Mouse (Mus musculus): ENCODE measurements at regions not wholly inside any gene's neighbourhood (a gene's known extent, or its start where the extent isn't known, plus 50 kb on each side); places are given as distances from the start of the nearest gene placed in this dataset.

DNA sequence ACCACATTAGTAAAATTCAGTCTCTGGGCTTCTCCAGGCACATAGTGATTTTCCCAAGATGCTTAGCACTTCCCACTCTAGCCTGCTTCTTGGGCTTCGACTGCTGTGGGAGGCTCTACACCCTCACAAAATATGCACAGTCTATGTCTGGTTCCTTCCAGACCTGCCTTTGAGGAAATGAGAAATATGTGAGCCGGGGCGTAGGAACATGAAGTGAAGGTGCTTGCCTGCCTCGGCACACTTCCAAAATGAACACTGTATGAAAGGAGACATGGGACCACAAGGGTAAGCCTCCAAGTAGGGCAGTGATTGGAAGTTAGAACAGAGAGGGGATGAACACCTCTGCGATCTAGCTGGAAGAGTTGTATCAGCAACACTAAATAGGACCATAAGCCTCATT is 54.5 kb downstream of the Gm10260 start:
- peak; percentile 10 to 24 for DNase-seq (ENCODE audit: extremely low spot score in 1 of 2, low spot score in 1 of 2)

DNA sequence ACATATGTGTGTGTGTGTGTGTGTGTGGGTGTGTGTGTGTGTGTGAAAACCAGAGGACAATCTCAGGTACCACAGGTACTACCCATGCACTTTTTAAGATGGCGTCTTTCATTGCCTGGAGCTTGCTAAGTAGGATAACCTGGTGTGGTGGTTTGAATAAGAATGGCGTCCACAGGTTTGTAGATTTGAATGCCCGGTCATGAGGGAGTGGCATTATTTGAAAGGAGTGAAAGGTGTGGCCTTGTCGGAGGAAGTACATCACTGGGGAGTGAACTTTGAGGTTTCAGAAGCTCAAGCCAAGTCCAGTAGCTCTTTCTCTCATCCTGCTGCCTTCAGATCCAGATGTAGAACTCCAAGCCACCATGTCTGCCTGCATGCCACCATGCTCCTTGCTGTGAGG is 55.9 kb downstream of the Gm10260 start:
- no peak for DNase-seq (ENCODE audit: extremely low spot score in 1 of 2, low spot score in 1 of 2)

DNA sequence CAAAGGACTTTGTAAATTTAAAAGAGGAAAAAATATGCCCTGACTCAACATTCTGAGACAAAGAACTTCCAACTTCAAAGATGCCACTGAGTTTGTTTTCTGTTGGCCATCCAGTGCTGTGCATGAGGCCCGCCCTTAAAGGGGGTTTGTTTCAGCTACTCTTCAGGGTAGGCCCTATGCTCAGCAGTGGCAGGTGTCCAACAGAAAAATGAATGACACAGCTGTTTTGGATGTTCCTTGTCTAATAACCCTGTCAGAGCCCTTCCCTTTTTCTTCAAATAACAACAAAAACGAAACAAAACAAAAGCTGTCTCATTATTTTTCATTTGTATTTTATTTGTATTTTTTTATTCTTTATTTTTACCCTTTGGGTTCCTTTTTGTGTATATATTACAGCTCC is 61.5 kb downstream of the Gm10260 start:
- no peak for DNase-seq (ENCODE audit: extremely low spot score in 1 of 2, low spot score in 1 of 2)

DNA sequence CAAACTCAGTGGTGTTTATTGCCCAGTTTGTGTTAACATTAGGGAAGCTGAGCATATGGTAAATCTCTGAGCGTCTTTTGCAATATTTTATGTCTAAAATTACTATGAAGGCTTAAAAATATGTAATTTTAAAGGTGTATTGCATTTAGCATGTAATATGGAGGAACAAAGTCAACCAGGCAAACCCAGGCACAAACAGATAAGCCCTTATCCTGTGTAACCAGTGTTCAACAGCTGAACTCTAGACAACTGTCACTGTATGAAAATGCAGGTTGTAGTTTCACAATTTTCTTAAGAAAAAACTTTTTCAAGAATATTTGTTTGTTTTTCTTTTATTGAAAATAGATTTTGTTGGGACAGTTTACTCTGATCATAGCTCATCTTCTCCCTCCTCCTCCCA is 62.1 kb downstream of the Gm10260 start:
- no peak for DNase-seq (ENCODE audit: extremely low spot score in 1 of 2, low spot score in 1 of 2)

DNA sequence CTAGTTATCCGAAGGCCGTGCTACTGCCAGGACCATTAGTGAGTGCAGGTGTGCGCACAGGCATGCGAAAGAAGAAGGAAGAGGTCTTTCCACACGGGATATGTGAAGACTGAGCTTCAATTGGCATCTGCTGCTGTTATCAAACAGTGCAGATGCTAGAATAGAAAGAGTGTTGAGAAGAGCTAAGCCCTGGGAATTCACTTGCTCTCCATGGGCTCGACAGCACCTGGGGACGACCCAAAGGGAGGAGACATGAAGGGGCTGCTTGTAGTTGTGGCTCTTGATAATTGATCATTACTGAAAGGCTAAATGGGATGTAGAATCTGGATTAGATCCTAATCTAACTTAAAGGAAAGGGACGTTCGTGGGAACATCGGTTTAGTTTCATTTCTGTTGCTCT is 63.2 kb downstream of the Gm10260 start:
- DNase-seq (ENCODE audit: extremely low spot score in 1 of 2, low spot score in 1 of 2) = no peak

DNA sequence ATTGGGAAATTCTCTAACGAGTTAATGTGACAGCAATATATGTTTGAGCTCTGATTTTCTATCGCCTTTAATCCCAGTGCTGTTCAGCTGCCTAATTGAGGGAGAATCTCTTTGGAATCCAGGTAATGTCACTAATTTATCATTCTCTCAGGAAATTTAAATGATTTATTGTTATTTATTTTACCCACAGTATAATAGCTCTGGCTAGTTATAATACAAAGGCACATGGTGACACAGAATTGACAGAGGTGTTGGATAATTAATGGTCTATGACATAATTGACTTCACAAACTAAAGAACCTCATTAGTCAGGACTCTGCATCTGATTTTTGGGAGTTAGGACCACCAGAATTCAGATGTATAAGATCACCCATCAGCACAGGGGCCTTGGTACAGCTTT is 65.4 kb downstream of the Gm10260 start:
- no peak for DNase-seq (ENCODE audit: extremely low spot score in 1 of 2, low spot score in 1 of 2)

DNA sequence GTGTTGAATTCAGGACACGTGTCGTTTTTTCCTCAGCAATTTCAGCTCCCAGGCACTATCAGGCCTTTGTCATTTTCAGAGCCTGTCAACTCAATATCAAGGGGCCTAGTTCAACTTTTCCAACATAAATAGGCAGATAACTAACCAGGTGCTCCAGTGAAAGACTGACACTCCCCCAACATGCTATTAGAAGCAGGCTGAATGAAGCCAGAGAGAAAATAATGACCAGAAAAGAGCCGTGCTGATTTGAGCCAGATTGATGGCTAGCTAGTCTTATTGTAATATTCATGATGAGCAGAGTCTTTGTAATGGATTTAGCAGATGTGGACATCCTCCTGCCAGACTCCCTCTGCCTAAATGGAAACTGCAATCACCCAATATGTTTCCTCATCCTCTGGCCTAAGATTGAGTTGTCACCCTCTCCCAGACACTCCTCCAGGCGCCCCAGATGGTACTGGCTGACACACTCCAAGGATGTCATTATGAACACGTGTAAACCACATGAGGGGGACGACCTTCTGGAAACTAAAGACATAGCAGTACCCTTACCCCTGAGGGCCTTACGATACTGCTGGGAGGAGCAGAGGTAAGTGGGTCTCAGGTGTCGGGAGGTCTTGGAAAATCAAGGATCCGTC is 66.0 kb downstream of the Gm10260 start:
- DNase-seq (ENCODE audit: extremely low spot score in 1 of 2, low spot score in 1 of 2) = no peak

DNA sequence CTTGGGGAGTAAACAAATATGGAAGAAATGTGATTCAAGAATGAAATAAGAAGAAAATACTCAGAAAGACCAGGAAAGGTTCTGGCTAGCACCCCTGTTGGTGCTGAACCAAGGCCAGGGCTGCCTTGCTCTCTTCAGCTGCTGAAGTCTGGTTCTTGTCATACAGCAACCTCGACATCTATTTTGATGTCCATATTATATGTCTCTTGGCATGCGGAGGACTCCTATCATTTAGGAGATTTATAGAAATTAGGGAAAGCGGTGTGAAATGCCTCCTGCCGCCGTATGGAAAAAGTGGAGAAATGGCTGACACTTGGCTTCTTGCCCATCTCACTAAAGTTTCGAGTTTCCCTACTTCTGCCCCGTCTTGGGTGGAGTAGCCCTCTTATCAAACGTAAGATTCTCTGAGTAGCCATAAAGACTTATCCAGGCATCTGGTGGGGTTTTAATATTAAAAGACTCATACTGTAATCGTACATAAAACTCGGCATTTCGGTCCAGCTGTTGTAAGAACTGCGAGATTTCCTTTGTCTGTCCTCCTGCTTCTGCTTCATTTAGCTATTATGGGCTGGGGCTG is 72.0 kb downstream of the Gm10260 start:
- DNase-seq (ENCODE audit: extremely low spot score in 1 of 2, low spot score in 1 of 2) = no peak

DNA sequence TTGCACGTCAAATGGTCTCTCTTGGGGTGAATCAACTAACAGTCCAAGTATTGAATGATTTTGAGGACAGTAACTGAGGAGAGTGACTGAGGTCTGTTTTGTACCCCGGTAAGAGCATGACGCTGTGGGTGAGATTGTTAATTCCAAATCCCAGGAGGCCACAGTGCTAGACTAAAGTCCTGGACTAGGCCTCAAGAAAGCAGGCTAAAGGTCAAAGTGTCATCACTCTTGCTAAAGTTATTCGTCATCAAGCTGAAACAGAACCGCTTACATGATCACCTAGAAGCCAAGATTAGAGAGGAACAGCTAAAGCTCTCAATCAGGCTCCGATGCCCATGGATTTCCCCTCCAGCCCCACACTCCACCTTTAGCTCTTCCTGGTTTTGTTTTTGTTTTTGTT is 76.6 kb downstream of the Gm10260 start:
- no peak for DNase-seq (ENCODE audit: extremely low spot score in 1 of 2, low spot score in 1 of 2)

DNA sequence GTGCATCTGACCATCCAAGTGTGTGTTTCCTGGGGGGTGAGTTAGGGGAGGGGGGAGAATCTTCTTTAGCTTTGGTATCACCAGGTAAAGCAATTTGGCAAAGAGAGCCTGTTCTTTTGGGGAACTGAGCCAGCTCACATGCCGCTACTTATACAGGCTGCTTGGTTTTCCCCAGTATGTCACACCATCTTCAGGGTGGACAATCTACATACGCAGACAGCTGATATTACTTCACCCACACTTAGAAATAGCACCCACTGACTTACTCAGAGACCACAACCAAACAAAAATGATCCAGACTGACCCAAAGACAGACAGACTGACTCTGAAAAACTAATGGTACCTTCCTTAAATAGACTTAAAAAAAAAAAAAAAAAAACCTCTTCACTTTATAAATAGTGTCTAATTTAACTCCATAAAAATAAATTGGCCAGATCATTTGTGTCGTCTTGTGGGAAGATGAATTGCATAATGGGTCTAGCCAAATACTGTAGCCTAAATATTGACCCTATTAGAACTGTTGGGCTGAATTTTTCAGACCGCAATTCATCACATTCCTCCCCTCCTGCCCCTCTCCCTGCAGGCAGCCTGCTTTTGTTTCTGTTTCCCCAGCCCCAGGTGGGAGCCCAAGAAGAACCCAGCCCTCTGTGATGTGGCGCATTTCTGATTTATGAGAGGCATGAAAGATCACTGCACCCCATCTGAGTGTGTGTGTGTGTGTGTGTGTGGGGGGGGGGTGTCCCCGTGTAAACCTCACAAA is 79.0 kb downstream of the Gm10260 start:
- DNase-seq (ENCODE audit: extremely low spot score in 1 of 2, low spot score in 1 of 2) = no peak

DNA sequence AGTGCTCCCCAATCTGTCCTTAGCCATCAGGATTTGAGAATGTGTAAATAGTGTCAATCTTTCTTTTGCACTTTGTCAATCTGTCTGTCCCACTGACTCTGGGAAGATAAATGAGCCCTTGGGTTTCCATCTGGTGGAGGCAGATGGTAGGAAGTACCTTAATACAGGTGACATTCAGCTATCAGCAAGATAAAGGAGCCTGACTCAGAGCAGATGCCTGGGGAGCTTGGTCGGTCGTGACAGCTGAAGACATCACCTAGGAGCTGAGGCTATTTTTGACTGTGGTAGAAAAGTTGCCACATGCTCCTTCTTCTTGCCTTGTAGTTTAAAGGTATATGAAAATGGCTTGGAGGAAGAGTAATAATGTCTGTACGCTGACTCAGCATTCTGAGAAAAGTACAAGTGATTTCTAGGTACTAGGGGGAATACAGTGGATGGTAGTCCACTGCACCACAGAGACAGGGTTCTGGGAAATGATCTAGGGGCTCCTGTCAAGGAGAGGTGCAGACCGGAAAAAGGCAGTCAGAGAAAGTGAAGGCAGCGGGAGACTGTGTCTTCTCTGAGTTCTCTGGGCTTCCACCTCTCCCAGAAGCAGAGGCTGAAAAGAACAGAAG is 80.0 kb downstream of the Gm10260 start:
- DNase-seq (ENCODE audit: extremely low spot score in 1 of 2, low spot score in 1 of 2) = no peak

DNA sequence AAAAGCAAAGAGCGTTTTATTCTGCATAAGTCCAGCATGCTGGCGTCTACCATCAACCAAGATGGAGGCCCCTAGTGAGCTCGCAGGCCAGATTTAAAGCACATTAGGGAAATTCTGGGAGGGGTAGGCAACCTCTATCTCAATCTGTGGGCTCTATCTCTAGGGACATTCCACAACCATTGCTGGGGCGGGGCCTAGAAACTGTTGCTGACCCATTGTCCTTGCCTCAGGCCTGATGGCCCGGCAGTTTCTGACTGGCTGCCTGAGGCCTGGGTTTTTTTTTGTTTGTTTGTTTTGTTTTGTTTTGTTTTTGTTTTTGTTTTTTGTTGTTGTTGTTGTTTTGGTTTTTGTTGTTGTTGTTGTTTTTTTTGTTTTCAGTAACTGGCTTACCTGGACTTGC is 81.4 kb downstream of the Gm10260 start:
- DNase-seq (ENCODE audit: extremely low spot score in 1 of 2, low spot score in 1 of 2) = no peak

DNA sequence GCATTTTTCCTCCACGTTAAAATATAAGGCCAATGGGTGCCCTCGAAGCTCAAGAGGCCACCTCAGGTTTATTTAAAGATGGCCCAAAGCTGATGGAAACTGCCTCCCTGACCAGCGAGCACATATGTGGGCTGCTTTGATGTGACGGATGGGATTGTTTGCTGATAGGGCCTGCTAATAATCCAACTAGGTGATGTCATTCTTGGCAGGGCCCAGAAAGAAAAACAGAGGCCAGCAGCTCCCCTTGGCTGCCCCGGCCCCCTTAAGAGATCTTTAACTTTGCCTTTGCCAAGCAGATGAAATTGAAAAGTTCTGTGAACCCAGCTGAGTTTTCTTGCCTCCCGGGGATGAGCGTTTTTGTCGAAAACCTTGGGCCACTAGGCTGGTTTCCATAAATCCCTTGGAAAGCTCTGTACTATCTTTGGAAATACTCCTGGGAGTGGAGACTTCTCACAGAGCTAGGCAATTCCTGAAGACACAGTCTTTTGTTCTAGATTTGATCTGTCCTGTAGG is 83.8 kb downstream of the Gm10260 start:
- DNase-seq (ENCODE audit: extremely low spot score in 1 of 2, low spot score in 1 of 2) = no peak

DNA sequence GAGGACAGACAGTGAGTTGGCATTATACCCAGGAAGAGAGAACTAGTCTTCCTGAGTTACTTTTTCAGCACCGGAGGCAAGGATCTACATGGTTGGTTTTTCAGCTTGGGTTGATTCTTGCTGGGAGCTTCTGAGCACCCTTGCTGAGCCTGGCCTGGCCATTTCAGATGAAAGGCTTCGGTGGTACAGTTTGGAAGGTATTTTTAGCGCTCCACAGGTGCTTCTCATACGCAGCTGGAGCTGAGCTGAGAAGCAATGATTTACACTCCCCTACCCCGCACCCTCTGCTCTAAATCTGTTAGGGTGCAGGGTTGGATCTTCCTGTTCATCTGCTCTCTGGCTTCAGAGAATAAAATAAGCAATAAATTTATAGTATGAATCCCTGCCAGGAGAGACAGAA is 87.3 kb downstream of the Gm10260 start:
- DNase-seq (ENCODE audit: extremely low spot score in 1 of 2, low spot score in 1 of 2) = no peak

DNA sequence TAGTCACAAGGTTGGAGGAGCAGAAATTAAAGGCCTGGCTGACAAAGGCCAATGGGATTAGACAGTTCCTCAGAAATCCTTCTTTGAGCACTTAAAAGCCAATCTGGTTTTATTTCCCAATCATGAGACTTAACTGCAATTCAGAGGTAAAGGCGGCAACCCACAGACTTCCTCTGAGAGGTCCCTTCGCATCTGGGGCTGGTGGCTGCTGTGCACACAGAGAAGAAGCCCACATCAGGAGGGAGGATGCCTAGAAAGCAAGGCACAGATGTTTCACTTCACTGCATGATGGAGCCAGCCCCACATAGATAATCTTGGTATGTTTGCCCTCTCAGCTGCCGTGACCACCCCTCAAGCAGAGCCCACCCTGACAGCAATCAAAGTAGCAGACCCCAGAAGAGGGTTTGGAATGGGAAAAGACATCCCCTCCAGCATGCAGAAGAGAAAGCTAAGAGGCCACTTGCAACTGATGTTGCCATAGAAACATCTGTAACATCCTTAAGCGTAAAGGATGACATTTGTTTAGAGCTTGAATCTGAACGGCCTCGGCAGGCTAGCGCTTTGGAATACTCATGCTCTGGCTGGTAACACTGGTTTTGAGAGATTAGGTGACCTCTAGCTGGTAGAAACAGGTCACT is 88.3 kb downstream of the Gm10260 start:
- DNase-seq (ENCODE audit: extremely low spot score in 1 of 2, low spot score in 1 of 2) = no peak

DNA sequence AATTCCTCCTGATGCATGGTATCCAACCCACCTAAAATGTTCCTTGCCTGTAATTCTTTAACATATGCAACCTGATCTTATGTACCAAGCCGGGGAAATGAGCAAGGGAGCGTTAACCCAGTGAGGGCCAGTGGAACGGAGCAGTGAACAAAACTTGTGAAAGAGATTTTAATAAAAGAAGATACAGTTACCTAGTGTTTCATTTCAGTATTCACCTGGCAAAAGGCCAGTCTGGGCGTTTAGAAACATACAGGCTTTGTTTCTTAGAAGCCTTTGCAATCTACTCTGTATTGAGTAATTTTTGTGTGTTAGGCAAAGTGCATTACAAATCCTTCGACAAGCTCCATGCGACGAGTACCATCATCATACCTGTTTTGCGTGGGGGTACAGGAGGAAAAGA is 91.1 kb downstream of the Gm10260 start:
- no peak for DNase-seq (ENCODE audit: extremely low spot score in 1 of 2, low spot score in 1 of 2)

DNA sequence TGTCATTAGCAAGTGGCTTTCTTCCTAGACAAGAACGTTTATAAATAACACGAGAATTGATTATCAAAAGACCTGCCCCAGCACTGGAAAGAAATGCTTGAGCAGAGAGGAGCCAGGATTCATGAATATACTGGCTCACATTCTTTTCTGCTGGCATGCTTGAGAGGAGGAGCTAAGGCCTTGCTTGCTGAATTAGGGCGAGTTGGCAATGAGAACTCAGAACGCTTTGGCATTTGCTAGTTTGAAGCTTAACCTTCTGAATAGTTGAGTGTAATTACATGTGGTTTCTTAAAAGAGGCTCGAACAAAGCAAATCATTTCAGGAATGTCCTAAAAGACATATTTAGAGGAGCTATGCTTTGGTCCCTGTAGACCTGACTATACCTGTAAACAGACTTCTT is 91.5 kb downstream of the Gm10260 start:
- no peak for DNase-seq (ENCODE audit: extremely low spot score in 1 of 2, low spot score in 1 of 2)

DNA sequence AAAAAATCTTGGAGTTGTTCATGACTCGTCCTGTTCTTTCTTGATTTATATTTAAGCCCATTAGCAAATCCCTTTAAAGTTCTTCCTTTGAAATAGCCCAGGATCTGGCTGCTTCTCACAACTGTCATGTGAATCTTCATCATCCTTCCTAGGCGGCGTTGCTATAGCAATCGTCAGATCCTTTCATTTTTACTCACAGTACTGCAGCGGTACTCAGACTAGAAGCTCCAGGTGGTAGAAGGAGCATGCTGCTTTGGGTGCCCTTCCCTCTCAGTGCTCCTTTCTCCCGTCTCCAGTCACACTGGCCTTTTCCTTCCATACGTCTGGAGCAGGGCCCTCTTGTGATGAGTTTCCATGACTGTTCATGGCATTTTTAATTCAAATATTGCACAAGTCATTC is 93.1 kb downstream of the Gm10260 start:
- no peak for DNase-seq (ENCODE audit: extremely low spot score in 1 of 2, low spot score in 1 of 2)

DNA sequence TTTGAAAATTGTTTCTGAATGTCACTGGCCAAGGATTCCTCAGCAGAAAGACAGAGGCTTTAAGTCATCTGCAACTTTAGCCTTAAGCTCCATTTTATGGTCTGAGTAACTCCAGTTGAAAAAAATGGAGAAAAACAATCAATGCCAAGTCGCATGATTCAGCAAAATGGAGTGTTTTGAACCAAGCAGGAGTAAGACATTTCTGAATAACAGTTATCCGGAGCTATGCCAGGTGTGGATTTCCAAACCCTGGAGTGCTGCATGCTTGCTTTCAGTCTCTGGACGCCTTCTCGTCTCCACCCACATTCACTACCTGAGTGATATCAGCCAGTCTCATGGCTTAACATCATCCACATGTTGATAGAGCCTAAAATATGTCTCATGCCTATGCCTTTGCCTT is 93.7 kb downstream of the Gm10260 start:
- no peak for DNase-seq (ENCODE audit: extremely low spot score in 1 of 2, low spot score in 1 of 2)

DNA sequence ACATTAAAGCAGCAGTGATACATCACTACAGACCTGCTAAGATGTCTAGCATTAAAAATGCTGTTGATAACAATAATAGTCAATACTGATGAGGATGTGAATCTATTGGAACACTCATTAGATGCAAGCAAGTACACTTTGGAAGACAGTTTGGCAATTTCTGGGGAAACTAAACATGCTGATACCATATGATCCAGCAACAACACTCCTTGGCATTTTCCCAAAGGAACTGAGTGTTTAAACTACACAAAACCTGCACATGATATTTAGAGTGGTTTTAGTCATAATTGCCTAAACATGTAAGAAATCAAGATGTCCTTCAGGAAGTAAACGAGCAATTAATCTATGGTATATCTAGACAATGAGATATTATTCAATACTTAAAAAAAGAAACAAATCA is 95.2 kb downstream of the Gm10260 start:
- DNase-seq (ENCODE audit: extremely low spot score in 1 of 2, low spot score in 1 of 2) = no peak

DNA sequence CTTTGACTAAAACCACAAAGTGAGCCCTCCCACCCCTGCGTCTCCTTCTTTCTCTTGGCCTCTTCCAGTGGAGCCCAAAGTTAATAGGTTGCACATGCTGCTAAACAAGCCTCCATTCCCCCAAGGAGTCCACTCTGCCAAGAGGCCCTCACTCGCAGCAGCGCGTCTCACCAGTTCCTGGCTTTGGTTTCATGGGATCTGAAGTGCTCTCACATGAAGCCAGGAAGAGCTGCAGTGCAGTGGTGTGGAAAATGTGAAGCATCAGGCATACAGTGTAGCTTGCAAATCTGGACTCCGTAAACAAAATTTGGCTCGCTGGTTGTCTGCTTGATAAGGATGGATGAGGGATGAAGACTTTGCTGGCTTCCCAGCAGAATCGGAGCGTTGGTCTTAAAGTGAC is 97.7 kb downstream of the Gm10260 start:
- no peak for DNase-seq (ENCODE audit: extremely low spot score in 1 of 2, low spot score in 1 of 2)

Data from layer of hippocampus, postnatal 25 days (tissue).